Mouse (Mus musculus) bone marrow, adult 2 months (tissue): ENCODE results near the gene Dhrs7.

Experiments
- CTCF ChIP-seq: fragments of 200-500 bp; IDR thresholded peaks from 2 replicates; pipeline ENCODE4 v1.5.1; 2011; ENCODE audit warnings: low read length, control low read depth; ENCODE audit not compliant: control insufficient read depth, insufficient read depth
- POLR2A ChIP-seq: fragments of 200-500 bp; IDR thresholded peaks from 2 replicates; pipeline ENCODE4 v1.6.1; 2011; ENCODE audit warnings: low read depth, mild to moderate bottlenecking, control low read depth, low read length, borderline replicate concordance; ENCODE audit not compliant: control insufficient read depth

- TF ChIP-seq CTCF (no peak), POLR2A (no peak)
These were observed 15.8 kb downstream of the Dhrs7 start for GRCm38 (mm10) chr12:72648921-72649320.
